Mouse (Mus musculus) midbrain, embryonic 10.5 days (tissue): ENCODE data around the gene Ciapin1. TPM values are rescaled to one million over a fixed set of nuclear protein-coding genes. Genes with fewer than 3 reads are reported as not detected.

Experiments used
- DNase-seq: peaks from one replicate; pipeline ENCODE4 v3.0.0-alpha.2; 2017; ENCODE audit warnings: low spot score
- H3K27ac ChIP-seq: fragments of 300-500 bp; sonication (generic); replicated peaks from 2 replicates; pipeline ENCODE4 v1.5.1; 2016; ENCODE audit warnings: mild to moderate bottlenecking
- H3K27me3 ChIP-seq: fragments of 300-500 bp; sonication (generic); 2 replicates; pipeline ENCODE4 v1.6.1; 2016; ENCODE audit warnings: low read depth, mild to moderate bottlenecking; ENCODE audit not compliant: poor library complexity, severe bottlenecking
- H3K36me3 ChIP-seq: fragments of 300-500 bp; sonication (generic); 2 replicates; pipeline ENCODE4 v1.6.1; 2016; ENCODE audit warnings: mild to moderate bottlenecking, moderate library complexity
- H3K4me1 ChIP-seq: fragments of 300-500 bp; sonication (generic); 2 replicates; pipeline ENCODE4 v1.6.1; 2016
- H3K4me3 ChIP-seq: fragments of 300-500 bp; sonication (generic); 2 replicates; pipeline ENCODE4 v1.5.1; 2016; ENCODE audit warnings: mild to moderate bottlenecking, moderate library complexity
- H3K9me3 ChIP-seq: fragments of 300-500 bp; sonication (generic); replicated peaks from 2 replicates; pipeline ENCODE4 v1.6.1; 2016; ENCODE audit warnings: mild to moderate bottlenecking
- whole genome bisulfite sequencing: fragments of 180-500 bp; shearing (Covaris S2); methylation state at CpG from one replicate; pipeline ENCODE4 v1.1.7; 2016; 5-methylcytosine and 5-hydroxymethylcytosine counted together
- polyA plus RNA-seq: library from polyadenylated mRNA; unstranded; fragments of >200 nt; fragmentation: Nextera tagmentation; extraction: Ambion mirVana; gene quantifications from 2 replicates; pipeline ENCODE4 v1.2.1, GENCODE M21; 2016

The Ciapin1 gene
- polyA plus RNA-seq, 1 experiment from 2014 or later, result 185 TPM

DNA sequence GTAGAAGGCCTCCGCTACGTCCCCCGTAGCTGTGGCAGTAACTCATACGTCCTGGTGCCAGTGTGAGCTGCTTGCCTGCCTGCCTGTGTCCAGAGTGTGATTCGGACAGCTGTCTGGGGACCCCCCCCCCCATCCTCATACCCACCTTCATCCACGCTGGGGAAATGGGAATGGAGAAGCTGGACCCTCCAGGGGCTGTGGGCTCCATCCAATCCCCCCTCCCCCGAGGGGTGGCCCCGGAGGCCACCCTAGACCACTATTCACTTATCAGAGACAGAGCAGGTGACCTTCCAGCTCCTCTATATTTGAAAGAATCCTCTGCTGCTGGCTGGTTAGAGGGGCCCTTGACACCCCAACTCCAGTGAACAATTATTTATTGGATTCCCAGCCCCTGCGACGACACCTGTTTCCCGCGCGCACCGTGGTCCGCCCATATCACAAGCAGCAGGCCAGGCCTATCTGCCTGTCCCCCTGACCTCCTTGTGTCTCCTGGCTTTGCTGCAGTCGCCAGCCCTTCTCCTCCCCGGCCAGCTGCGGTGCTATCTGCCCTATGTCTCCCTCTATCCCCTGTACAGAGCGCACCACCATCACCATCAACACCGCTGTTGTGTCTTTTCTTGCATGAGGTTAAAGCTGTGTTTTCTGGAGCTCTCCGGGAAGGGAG, 57.5 kb downstream of the Ciapin1 start:
- WGBS, result 81% methylated on average over 21 of the region's 21 CpGs
- Histone ChIP-seq H3K4me3 (no peak overlapping the region), H3K27ac (no peak overlapping the region), H3K27me3 (peaks cover 21% of the 10 kb centered on the region; the same call in 1 of the 2 replicates), H3K36me3 (peaks cover 13% of the 10 kb centered on the region; the same call in 1 of the 2 replicates), H3K9me3 (no peaks in the 10 kb centered on the region), H3K4me1 (peaks cover 39% of the 10 kb centered on the region)
- DNase-seq, result no peak

DNA sequence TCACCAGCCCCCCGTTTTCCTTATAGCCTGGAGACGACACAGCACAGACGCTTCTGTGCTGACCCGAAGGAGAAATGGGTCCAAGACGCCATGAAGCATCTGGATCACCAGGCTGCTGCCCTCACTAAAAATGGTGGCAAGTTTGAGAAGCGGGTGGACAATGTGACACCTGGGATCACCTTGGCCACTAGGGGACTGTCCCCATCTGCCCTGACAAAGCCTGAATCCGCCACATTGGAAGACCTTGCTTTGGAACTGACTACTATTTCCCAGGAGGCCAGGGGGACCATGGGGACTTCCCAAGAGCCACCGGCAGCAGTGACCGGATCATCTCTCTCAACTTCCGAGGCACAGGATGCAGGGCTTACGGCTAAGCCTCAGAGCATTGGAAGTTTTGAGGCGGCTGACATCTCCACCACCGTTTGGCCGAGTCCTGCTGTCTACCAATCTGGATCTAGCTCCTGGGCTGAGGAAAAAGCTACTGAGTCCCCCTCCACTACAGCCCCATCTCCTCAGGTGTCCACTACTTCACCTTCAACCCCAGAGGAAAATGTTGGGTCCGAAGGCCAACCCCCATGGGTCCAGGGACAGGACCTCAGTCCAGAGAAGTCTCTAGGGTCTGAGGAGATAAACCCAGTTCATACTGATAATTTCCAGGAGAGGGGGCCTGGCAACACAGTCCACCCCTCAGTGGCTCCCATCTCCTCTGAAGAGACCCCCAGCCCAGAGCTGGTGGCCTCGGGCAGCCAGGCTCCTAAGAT, 58.4 kb downstream of the Ciapin1 start:
- 95% methylated on average over 16 of the region's 16 CpGs for WGBS
- Histone ChIP-seq H3K36me3 (peaks cover 13% of the 10 kb centered on the region; the same call in 1 of the 2 replicates), H3K4me1 (peaks cover 39% of the 10 kb centered on the region), H3K27me3 (peaks cover 15% of the 10 kb centered on the region), H3K27ac (no peak overlapping the region), H3K4me3 (no peak overlapping the region), H3K9me3 (no peaks in the 10 kb centered on the region)
- no peak for DNase-seq

DNA sequence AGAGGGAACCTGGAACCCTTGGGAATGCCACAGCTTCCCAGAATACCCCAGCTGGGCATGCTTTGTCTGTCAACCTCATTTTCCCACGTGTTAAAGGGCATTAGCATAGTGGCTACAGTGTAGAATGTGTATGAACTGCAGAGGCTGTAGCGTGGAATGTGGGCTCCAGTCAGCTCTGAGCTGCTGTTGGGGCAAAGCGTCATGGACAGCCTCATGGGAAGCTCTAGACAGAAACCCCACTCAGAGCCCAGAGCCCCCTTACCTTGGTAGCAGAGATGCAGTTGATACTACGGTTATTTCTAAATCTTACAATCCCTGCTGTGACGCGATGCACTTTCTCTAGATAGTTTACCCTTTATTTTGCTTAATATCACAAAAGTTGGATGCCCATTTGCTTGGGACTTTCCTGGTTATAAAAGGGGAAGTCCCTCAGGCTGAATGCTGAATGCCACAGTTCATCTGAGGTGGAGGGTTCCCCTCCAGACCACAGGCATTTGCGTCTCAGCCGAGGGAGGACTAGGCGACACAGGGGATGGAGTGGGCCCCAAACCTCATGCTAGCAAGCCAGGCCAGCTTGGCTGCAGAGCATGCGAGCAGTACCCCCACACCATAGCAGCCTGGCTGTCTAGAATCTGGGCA, 59.1 kb downstream of the Ciapin1 start:
- Histone ChIP-seq H3K4me3 (no peak overlapping the region), H3K36me3 (peaks cover 13% of the 10 kb centered on the region; the same call in 1 of the 2 replicates), H3K4me1 (peaks cover 41% of the 10 kb centered on the region), H3K27ac (peak overlapping the region; percentile 34; the same call in 1 of the 2 replicates), H3K27me3 (peaks cover 21% of the 10 kb centered on the region), H3K9me3 (no peaks in the 10 kb centered on the region)
- no peak for DNase-seq
- 86% methylated on average over 10 of the region's 10 CpGs for WGBS

DNA sequence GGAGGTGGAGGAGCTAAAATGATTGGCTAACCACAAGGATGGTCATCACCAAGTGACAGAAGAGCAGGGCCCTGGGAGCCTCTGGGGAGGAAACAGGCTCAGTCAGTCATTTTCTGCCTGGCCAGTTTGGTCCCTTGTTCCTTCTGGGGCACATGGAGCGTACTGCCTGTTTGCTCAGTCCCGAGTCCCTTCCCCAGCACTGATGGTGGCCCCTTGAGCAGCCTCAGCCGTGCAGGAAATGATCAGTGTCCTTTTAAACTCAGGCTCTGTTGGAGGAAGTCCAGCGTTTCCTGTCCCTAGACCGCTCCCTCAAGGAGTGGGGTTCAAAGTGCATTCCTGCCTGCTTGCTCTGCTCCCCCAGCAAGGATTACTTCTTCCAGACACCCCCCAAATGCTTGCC, 59.7 kb downstream of the Ciapin1 start:
- peaks cover 13% of the 10 kb centered on the region; the same call in 1 of the 2 replicates for H3K36me3 ChIP-seq
- peak overlapping the region; percentile 34 for H3K27ac ChIP-seq
- DNase-seq, result no peak
- H3K27me3 ChIP-seq, result peaks cover 26% of the 10 kb centered on the region
- 76% methylated on average over 5 of the region's 5 CpGs for WGBS
- H3K4me1 ChIP-seq, result peaks cover 47% of the 10 kb centered on the region
- H3K4me3 ChIP-seq, result no peak overlapping the region
- H3K9me3 ChIP-seq, result no peaks in the 10 kb centered on the region

DNA sequence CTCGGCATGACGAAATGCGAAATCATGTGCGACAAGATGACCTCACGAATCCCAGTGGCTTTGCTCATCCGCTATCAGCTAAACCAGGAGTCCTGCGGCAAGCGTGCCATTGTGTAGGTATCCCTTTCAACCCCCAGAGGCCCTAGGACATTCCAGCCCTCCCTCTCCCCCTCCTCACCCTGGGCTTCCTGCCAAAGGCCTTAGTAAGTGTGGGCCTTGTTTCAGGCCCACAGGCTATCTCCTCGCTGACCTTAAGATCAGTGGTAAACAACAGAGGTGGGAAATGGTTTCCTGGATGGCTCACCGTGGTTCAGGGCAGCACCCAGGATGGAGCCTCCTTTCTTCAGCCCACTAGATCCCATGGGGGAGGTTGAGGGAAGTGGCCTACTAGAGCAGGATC, 60.1 kb downstream of the Ciapin1 start:
- Histone ChIP-seq H3K4me3 (no peak overlapping the region), H3K4me1 (peaks cover 51% of the 10 kb centered on the region), H3K36me3 (peaks cover 13% of the 10 kb centered on the region; the same call in 1 of the 2 replicates), H3K27ac (peak overlapping the region; percentile 34), H3K27me3 (peaks cover 31% of the 10 kb centered on the region), H3K9me3 (no peaks in the 10 kb centered on the region)
- no peak for DNase-seq
- 82% methylated on average over 10 of the region's 10 CpGs for WGBS

DNA sequence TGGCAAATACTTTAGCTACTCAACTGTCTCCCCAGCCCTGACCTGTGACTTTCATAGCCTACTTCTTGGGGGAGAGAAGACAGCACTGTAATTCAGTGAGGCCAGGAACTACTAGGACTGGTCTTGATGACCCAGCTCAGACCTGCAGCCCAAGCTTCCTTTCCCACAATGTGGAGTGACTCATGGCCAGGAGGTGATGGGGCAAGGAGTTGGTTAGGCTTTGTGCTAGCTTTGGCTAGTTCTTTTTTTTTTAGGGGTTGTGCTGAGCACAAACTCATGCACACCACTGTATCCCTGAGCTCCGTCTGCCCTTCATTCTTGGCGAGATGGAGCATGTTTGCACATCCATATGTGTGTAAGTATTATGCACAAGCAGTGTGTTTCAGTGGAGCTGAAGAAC, 61.8 kb downstream of the Ciapin1 start:
- Histone ChIP-seq H3K27me3 (peaks cover 44% of the 10 kb centered on the region), H3K9me3 (no peaks in the 10 kb centered on the region), H3K4me1 (peaks cover 56% of the 10 kb centered on the region), H3K36me3 (peaks cover 13% of the 10 kb centered on the region; the same call in 1 of the 2 replicates), H3K27ac (no peak overlapping the region), H3K4me3 (no peak overlapping the region)
- no peak for DNase-seq
- 89% methylated on average over 2 of the region's 2 CpGs for WGBS

DNA sequence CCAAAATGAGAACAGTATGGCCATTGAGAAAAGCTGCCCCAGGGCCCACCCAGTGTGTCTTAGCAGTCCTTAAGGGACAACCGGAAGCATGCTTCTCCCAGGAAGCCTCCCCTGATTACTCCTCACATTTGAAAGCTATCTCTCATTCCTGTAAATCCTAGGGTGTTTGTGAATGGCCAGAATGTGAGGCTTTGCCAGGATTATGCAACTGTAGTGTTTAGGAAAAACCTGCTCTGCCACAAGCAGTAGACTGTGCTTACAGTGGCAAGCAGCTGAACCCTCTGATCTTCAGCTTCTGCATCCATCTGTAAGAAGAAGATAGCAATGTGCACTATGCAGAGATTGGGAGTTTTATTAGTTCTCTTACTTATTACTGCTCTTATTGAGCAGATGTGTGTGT, 63.6 kb downstream of the Ciapin1 start:
- H3K27me3 ChIP-seq, result peaks cover 51% of the 10 kb centered on the region
- peaks cover 3% of the 10 kb centered on the region; the same call in 1 of the 2 replicates for H3K36me3 ChIP-seq
- no peak for DNase-seq
- no peak overlapping the region for H3K27ac ChIP-seq
- H3K4me3 ChIP-seq, result no peak overlapping the region
- peaks cover 51% of the 10 kb centered on the region for H3K4me1 ChIP-seq
- WGBS, result 78% methylated on average over 1 of the region's 1 CpGs
- no peaks in the 10 kb centered on the region for H3K9me3 ChIP-seq

DNA sequence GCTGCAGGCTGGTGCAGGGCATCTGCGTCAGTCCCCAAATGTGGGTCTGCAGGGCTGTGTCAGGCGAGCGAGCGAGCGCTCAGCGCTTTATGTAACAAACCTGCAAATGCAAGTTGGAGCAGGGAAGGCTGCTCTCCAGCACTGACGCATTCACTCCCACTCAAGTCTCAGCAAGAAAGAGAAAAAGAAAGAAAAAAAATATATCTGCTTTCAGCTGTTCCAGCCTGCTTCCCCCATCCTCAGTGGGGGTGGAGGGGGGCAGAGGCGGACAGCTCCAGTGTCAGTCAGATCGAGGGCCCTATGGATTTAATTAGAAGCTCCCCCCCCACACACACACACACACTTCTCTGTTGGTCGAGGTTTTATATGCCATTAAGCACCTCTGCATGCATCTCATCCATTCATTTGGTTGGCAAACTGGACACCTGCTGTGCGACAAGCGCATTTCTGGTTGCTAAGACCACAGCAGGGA, 64.4 kb downstream of the Ciapin1 start:
- Histone ChIP-seq H3K27me3 (peaks cover 60% of the 10 kb centered on the region), H3K27ac (no peak overlapping the region), H3K9me3 (no peaks in the 10 kb centered on the region), H3K4me1 (peaks cover 44% of the 10 kb centered on the region), H3K36me3 (no peaks in the 10 kb centered on the region), H3K4me3 (peak overlapping the region; percentile 74)
- no peak for DNase-seq
- WGBS, result 12% methylated on average over 12 of the region's 12 CpGs

DNA sequence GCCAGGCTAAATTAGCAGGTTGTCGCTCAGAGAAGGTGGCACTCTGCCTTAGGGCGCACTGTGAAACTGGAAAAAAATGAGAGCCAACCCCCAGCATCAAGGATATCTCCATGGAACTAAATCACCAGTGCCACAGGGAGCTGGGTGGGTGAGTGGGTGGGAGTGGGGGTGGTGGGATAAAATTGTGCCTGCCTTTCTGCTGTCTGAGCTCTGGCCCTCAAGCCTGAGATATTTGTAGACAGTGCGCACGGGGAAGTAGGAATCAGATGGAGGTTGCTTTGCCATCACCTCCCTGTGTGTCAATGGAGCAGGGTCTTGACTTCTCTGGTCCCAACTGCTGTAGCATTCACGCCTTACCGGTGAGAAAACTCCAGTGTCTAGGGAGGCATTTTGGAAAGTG, 65.1 kb downstream of the Ciapin1 start:
- no peak overlapping the region for H3K27ac ChIP-seq
- H3K9me3 ChIP-seq, result no peaks in the 10 kb centered on the region
- no peaks in the 10 kb centered on the region for H3K36me3 ChIP-seq
- WGBS, result 44% methylated on average over 6 of the region's 6 CpGs
- peaks cover 37% of the 10 kb centered on the region for H3K4me1 ChIP-seq
- peaks cover 62% of the 10 kb centered on the region for H3K27me3 ChIP-seq
- no peak for DNase-seq
- H3K4me3 ChIP-seq, result peak overlapping the region; percentile 74

DNA sequence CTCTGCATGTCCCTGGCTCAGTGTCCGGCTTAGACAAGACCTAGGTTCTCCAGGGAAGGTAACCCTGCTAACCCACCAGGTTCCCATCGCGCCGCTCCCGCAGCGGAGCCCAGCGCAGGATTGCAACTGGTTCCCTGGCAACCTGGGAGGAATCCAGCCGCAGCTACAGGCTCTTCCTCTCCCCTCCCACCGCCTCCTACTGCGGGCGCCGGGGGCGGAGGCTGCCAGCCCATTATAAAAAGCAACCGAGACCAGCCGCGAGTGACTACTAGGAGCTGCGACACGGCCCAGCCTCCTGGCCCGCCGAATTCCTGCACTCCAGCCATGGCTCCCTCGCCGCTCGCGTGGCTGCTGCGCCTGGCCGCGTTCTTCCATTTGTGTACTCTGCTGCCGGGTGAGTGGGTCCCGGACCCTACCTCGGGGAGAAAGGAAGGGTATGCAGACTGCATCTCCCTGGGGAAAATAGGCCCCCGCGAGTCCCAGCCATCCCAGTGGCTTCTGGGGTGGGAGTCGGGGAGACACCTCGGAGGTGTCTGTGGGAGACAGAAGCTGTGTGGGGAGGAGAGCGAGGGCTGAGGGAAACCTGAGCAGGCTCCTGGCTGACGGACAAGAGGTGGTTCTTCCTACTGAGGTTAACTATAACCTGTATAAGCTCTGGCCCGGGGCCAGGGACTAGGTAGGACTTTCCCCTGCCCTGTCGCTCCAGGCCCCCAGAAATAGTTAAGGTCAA, 66.1 kb downstream of the Ciapin1 start, which contains the start of gene Cx3cl1:
TSS of gene Cx3cl1 (plus strand) at position 69 of the 730 bp plus-strand sequence.
- H3K27ac ChIP-seq, result peak within 1 kb of the TSS; percentile 88
- under 1% methylated on average over 38 of the region's 38 CpGs for WGBS

DNA sequence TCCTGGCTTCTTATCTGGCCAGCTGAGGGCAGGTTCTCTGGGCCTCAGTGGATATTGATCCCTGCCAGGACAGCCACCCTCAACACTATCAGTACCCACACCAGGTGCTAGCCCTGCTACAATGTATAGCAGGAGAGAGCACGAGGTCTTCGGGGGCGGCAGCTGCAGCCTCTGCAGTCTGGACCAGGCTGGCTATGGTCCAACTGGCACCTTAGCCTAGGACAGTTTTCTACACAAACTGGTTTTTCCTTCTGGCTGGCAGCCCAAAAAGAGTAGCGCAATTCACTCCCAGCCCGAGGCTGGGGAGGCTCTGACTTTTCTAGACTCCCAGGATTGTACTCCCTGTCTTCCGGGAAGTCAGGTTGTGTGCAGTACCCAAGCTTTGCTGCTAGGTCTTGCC, 67.2 kb downstream of the Ciapin1 start:
- no peak overlapping the region for H3K4me3 ChIP-seq
- peaks cover 36% of the 10 kb centered on the region for H3K4me1 ChIP-seq
- peaks cover 62% of the 10 kb centered on the region for H3K27me3 ChIP-seq
- peak overlapping the region; percentile 88; the same call in 1 of the 2 replicates for H3K27ac ChIP-seq
- no peaks in the 10 kb centered on the region for H3K9me3 ChIP-seq
- no peaks in the 10 kb centered on the region for H3K36me3 ChIP-seq
- no peak for DNase-seq
- 73% methylated on average over 6 of the region's 6 CpGs for WGBS

More for the DNA sequence above, 66.1 kb downstream of the Ciapin1 start, which contains the start of gene Cx3cl1:
- Histone ChIP-seq H3K27me3 (peaks cover 62% of the 10 kb centered on the region), H3K4me3 (peak within 1 kb of the TSS; percentile 74), H3K9me3 (no peaks in the 10 kb centered on the region), H3K36me3 (no peaks in the 10 kb centered on the region), H3K4me1 (peaks cover 36% of the 10 kb centered on the region)
- DNase-seq, result peak; percentile 87
